Mouse (Mus musculus): Measurements from ENCODE around the gene Pias3.
"Not testable (repeated sequence)": the region's sequence is repeated elsewhere in the genome, so short reads cannot be mapped to it uniquely, and the experiment has no call there.

Pias3 gene

DNA sequence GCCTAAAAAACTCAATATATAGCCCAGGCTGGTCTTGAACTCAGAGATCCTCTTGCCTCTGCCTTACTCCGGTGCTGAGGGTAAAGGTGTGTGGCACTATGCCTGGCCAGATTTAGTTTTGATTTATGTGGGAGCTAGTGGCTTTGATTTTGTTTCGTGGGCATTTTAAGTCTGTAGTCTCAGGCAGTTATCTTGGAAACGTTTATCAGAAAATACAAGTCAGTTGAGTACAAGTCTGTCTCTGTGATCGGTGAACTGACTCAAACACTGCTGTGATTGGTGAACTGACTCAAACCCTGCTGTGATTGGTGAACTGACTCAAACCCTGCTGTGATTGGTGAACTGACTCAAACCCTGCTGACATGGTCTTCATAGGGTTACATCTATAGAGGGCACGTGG, 34.6 kb downstream of the Pias3 start:
- DNase-seq, result no peak

DNA sequence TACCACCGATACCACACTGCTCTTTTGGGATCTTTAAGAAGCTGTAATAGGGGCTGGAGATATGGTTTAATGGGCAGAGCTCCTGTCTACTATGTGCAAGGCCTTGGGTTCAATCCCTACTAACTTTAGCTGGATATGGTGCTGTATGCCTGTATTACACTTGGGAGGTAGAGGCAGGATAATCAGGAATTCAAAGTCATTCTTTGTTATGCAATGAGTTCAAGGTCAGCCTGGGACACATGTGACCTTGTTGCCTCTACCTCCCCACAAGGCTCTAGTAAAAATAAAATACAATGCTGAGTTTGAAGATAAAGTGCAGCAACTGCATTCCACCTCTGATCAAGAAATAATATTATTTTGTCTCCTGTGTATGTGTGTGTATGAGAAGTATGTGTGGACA, 37.8 kb downstream of the Pias3 start:
- no peak for DNase-seq

GRCm38 (mm10) chr3:96735200-96735599, 39.0 kb downstream of the Pias3 start:
- no peak for DNase-seq

- no peak for DNase-seq
These were observed 41.0 kb downstream of the Pias3 start for GRCm38 (mm10) chr3:96737013-96737740.

DNA sequence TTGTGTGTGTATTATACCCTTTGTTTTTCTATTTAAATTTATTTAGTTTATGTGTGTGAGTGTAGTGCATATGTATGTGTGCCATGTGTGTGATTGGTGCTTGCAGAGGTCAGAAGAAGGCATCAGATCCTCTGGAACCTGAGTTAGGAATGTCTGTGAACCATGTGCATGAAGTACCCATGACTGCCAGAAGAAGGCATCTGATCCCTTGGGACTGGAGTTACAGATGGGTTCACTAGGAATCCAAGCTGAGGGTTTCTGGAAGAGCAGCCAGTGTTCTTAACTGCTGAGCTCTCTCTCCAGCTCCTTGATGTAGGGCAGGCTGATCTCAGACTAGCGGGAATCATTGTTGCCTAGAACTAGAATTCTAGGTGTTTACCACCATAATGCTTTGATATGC, 41.8 kb downstream of the Pias3 start:
- DNase-seq, result no peak

GRCm38 (mm10) chr3:96740279-96740678, 44.1 kb downstream of the Pias3 start:
- DNase-seq, result not testable (repeated sequence)

GRCm38 (mm10) chr3:96744348-96744747, 48.2 kb downstream of the Pias3 start:
- DNase-seq, result no peak

GRCm38 (mm10) chr3:96746829-96747228, 50.6 kb downstream of the Pias3 start:
- DNase-seq, result no peak

Measured in thymus, postnatal 4 days (tissue).